Mouse (Mus musculus) ES-Bruce4 (cell line): ENCODE data around the gene Morc3. TPM values are rescaled to one million over a fixed set of nuclear protein-coding genes. Genes with fewer than 3 reads are reported as not detected.

Experiments used
- H3K27ac ChIP-seq: 2 replicates; pipeline ENCODE4 v1.5.1; 2012; ENCODE audit warnings: low read length, inconsistent platforms; ENCODE audit not compliant: insufficient read depth
- H3K27me3 ChIP-seq: 2 replicates; pipeline ENCODE4 v1.6.1; 2012; ENCODE audit warnings: mild to moderate bottlenecking, low read length, inconsistent platforms; ENCODE audit not compliant: control insufficient read depth, poor library complexity, insufficient read depth, severe bottlenecking
- H3K36me3 ChIP-seq: 2 replicates; pipeline ENCODE4 v1.6.1; 2012; ENCODE audit warnings: inconsistent platforms, mild to moderate bottlenecking, low read length, moderate library complexity; ENCODE audit not compliant: control insufficient read depth, poor library complexity, insufficient read depth, severe bottlenecking
- H3K4me1 ChIP-seq: one replicate; pipeline ENCODE4 v1.8.1; 2011; ENCODE audit warnings: low read length; ENCODE audit not compliant: control insufficient read depth, insufficient read depth
- H3K4me3 ChIP-seq: 2 replicates; pipeline ENCODE4 v1.5.1; 2011; ENCODE audit warnings: low read depth, mild to moderate bottlenecking, low read length
- H3K9ac ChIP-seq: 2 replicates; pipeline ENCODE4 v1.6.1; 2012; ENCODE audit warnings: low read depth, mild to moderate bottlenecking, inconsistent platforms; ENCODE audit not compliant: poor library complexity, severe bottlenecking
- H3K9me3 ChIP-seq: replicated peaks from 2 replicates; pipeline ENCODE4 v1.6.1; 2012; ENCODE audit warnings: mild to moderate bottlenecking, low read length, inconsistent platforms; ENCODE audit not compliant: control insufficient read depth, poor library complexity, insufficient read depth, severe bottlenecking
- CTCF ChIP-seq: IDR thresholded peaks from one replicate; pipeline ENCODE4 v1.8.1; 2011; ENCODE audit warnings: low read depth, low read length
- EP300 ChIP-seq: IDR thresholded peaks from 2 replicates; pipeline ENCODE4 v1.6.1; 2011; ENCODE audit warnings: low read depth, low read length; ENCODE audit not compliant: insufficient read depth
- POLR2A ChIP-seq: IDR thresholded peaks from one replicate; pipeline ENCODE4 v1.8.1; 2011; ENCODE audit warnings: low read length; ENCODE audit not compliant: insufficient read depth
- polyA plus RNA-seq: library from polyadenylated mRNA; stranded (reverse); fragments of >200 nt; gene quantifications from 2 replicates; pipeline ENCODE4 v1.2.4, GENCODE M21; 2011; ENCODE audit warnings: low read depth; ENCODE audit not compliant: missing spikeins, insufficient read depth, insufficient read length

Morc3 gene
- polyA plus RNA-seq, 1 experiment: 152 TPM

- H3K36me3 ChIP-seq: peaks cover 11% of the 10 kb centered on the region
- H3K9ac ChIP-seq: peak overlapping the region; percentile 11
- peak overlapping the region; percentile 55 for H3K4me3 ChIP-seq
- no peaks in the 10 kb centered on the region for H3K9me3 ChIP-seq
- TF ChIP-seq POLR2A (no peak), EP300 (no peak), CTCF (peak; percentile 98)
- H3K27me3 ChIP-seq: no peaks in the 10 kb centered on the region
- peak overlapping the region; percentile 90 for H3K27ac ChIP-seq
- H3K4me1 ChIP-seq: peaks cover 12% of the 10 kb centered on the region
These were observed 74.5 kb downstream of the Morc3 start for GRCm38 (mm10) chr16:93906156-93907014.

DNA sequence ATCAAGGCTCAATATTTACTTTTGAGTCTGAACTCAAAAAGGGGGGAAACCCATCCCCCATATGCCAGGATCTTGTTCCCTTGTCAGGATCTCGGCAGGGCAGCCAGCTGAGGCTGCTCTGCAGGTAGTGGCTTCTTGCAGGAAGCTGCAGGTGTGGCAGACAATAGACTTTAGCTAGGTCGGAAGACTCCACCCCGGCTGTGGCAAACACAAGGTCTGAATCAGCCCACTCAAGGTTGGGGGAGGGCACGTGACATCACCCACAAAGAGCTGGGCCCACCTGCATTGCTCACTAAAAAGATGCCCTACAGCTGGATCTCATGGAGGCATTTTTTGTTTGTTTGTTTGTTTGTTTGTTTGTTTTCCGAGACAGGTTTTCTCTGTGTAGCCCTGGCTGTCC lies 75.8 kb downstream of the Morc3 start:
- Histone ChIP-seq H3K4me3 (no peak overlapping the region), H3K27ac (peak overlapping the region; percentile 90), H3K9me3 (no peaks in the 10 kb centered on the region), H3K27me3 (no peaks in the 10 kb centered on the region), H3K9ac (peak overlapping the region; percentile 11), H3K4me1 (peaks cover 12% of the 10 kb centered on the region), H3K36me3 (peaks cover 8% of the 10 kb centered on the region; the same call in 1 of the 2 replicates)
- TF ChIP-seq POLR2A (no peak), EP300 (peak; percentile 90), CTCF (no peak)

DNA sequence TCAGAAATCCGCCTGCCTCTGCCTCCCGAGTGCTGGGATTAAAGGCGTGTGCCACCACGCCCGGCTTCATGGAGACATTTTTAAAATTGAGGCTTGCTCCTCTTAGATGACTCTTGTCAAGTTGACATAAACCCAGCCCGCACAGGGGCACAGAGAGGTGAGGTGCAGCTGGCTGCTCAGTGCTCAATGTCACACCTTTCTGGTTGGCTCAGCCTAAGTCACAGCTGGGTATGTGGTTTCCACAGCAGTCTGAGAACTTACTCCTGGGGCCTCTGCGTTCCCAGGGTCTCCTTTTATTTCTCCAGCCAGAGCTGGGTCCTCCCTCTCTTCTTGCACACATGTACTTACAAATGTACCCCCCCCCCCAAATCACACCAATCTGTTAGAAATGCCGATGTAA lies 76.3 kb downstream of the Morc3 start:
- Histone ChIP-seq H3K4me3 (no peak overlapping the region), H3K36me3 (peaks cover 8% of the 10 kb centered on the region; the same call in 1 of the 2 replicates), H3K27ac (peak overlapping the region; percentile 78), H3K27me3 (no peaks in the 10 kb centered on the region), H3K4me1 (peaks cover 13% of the 10 kb centered on the region), H3K9ac (no peak overlapping the region), H3K9me3 (no peaks in the 10 kb centered on the region)
- TF ChIP-seq EP300: no peak
- no peak for TF ChIP-seq POLR2A

- TF ChIP-seq CTCF: no peak
- no peak for TF ChIP-seq POLR2A
- TF ChIP-seq EP300: no peak
These were observed 78.0 kb downstream of the Morc3 start for GRCm38 (mm10) chr16:93909936-93910335.

DNA sequence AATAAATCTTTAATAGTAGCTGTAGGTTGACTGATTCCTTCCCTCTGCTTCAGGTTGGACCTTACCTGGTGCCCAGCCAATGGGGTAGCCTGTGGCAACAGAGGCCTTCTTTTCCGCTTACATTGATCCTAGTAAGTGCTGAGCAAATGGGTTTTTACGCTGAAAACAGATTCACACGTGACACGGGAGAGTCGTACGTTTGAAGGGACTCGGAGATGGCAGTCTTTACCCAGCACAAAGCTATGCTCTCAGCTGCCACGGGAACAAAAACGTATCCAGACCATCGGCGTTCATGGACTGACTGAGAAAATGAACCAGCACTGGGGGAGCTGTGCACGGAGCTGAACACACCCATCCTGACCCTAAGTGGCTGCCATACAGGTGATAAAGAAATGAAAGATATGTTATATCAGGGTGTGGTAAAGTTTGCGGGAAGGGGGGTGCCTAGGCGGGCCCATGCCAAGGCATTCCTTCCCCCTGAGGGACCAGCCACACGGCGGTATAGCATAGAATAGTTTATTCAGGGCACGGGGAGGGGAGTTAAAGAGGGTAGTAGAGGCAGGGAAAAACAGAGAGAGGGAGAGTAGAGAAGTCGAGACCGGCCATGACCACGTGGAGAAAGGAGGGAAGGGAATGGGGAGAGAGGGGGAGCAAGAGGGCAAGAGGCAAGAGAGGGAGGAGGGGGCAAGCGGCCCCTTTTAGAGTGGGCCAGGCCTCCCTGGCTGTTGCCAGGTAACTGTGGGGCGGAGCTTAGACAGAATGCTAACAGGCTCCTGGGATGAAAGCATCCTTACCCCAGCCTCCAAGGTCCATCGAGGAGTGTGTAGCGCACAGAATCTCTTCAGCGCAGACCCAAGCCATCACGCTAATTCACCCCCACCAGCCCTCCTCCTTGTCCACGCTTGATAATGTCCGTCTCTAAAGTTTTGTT lies 79.1 kb downstream of the Morc3 start:
- H3K4me1 ChIP-seq: peaks cover 13% of the 10 kb centered on the region
- peak overlapping the region; percentile 28; the same call in 1 of the 2 replicates for H3K9ac ChIP-seq
- H3K27ac ChIP-seq: peak overlapping the region; percentile 9; the same call in 1 of the 2 replicates
- H3K27me3 ChIP-seq: no peaks in the 10 kb centered on the region
- H3K36me3 ChIP-seq: no peaks in the 10 kb centered on the region
- TF ChIP-seq CTCF (no peak), EP300 (no peak)
- H3K9me3 ChIP-seq: no peaks in the 10 kb centered on the region
- H3K4me3 ChIP-seq: peak overlapping the region; percentile 33; the same call in 1 of the 2 replicates

More at GRCm38 (mm10) chr16:93909936-93910335, 78.0 kb downstream of the Morc3 start:
- Histone ChIP-seq H3K27ac (no peak overlapping the region), H3K36me3 (peaks cover 5% of the 10 kb centered on the region; the same call in 1 of the 2 replicates), H3K9me3 (no peaks in the 10 kb centered on the region), H3K9ac (no peak overlapping the region), H3K4me1 (peaks cover 13% of the 10 kb centered on the region), H3K27me3 (no peaks in the 10 kb centered on the region), H3K4me3 (no peak overlapping the region)
